Mouse (Mus musculus): ENCODE measurements at regions not wholly inside any gene's neighbourhood (a gene's known extent, or its start where the extent isn't known, plus 50 kb on each side); places are given as distances from the start of the nearest gene placed in this dataset.

DNA sequence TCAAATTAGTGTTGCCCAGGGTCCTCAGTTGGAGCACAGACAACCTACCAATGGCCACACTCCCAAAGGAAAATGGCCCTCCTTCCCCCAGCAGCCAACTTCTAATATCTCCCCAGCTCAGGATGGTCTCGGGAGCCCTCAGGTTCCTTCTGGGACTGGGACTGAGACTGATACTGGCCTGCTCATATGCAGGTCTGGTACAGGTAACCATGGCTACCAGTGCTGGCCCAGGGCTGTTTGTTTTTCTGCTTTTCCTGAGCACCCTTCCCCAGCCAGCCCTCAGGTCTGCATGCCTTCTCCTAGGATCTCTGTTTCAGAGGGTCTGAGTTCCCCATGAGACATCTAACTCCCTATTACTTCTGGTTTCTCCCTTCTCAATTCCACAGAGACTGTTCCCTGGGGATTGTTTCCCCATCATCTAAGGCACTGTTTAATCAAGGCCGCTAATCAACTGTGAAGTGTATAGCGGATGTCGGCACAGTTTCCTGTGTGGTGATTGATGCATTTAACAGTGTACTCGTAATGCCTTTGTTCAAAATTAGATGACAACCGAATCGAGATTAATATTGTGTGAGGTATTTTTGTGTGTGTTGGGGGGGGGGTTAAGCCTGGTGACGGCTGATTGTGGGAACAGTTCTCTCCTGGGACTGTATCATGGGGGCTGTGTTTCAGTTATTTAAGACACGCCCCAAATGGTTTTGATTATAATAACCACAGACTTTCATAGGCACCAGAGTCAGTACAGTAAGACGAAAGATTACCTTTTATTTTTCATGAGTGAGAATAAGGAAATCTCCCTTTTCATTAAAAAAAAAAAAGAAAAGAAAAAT is 120.8 kb upstream of the Lmcd1 start:
- no peak for DNase-seq

- no peak for DNase-seq
Measured at GRCm38 (mm10) chr6:112167487-112167886, 106.1 kb upstream of the Lmcd1 start.

DNA sequence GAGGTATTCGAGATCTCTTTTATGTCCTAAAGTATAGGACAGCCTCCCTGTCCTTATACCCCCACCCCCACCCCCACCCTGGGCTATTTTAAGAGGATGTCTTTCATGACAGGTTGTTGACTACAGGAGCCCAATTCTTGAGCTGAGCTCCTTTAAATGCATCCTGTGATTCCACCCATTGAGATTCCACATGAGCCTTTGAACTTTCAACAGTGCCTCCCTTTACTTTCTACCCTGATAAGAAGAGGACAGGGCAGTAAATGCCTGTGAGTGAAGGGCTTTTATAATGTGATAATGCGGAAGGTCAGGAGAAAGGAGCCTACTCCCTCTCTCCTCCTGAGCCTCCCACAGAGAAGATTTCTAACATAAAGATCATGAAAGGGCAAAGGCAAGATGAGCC is 97.2 kb upstream of the Lmcd1 start:
- DNase-seq = no peak

GRCm38 (mm10) chr6:112187636-112188035 is 85.9 kb upstream of the Lmcd1 start:
- DNase-seq = peak; percentile 23

DNA sequence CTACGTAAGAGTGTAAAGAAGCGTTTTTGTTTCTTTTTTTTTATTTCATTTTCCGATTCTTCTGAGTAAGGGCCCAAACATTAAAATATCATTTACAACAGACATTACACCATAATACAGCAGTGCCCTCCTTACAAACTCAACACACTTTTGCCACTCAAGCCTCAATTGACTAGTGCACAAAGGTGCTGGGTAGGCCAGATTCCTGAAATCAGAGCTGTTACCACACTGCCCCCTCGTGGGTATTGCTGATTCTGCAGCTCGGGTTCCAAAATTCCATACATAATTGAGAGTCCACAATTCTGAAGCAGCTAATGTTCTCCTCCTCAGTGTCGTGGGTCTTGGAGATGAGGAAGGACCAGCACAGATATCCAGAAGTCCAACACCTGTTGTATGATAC is 82.5 kb upstream of the Lmcd1 start:
- no peak for DNase-seq

GRCm38 (mm10) chr6:112197445-112197844 is 76.1 kb upstream of the Lmcd1 start:
- peak; percentile 97 for DNase-seq

DNA sequence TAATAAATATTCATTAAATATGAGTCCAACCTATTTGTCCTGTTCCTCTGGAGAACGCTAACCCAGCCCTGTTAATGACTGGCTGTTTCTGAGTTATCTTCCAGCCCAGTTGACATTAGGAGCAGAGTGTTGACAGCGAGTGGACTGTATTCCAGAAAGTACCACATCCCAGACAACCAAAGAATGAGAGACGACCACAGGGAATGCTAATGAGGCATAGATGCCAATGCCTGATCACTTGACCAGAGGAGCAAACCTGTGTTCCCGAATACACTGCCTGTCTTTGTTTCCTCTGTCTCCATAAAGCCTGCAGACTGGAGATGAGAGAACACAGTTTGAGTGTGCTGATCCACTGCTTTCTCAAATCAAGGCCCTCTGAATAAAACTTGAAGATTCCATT is 74.3 kb upstream of the Lmcd1 start:
- no peak for DNase-seq

- no peak for DNase-seq
Measured at GRCm38 (mm10) chr6:112202120-112202519, 71.4 kb upstream of the Lmcd1 start.

- no peak for DNase-seq
Measured at GRCm38 (mm10) chr6:112203321-112203720, 70.2 kb upstream of the Lmcd1 start.

GRCm38 (mm10) chr6:112204956-112205355 is 68.6 kb upstream of the Lmcd1 start:
- no peak for DNase-seq

- DNase-seq = no peak
Measured at GRCm38 (mm10) chr6:112205420-112205995, 68.0 kb upstream of the Lmcd1 start.

DNA sequence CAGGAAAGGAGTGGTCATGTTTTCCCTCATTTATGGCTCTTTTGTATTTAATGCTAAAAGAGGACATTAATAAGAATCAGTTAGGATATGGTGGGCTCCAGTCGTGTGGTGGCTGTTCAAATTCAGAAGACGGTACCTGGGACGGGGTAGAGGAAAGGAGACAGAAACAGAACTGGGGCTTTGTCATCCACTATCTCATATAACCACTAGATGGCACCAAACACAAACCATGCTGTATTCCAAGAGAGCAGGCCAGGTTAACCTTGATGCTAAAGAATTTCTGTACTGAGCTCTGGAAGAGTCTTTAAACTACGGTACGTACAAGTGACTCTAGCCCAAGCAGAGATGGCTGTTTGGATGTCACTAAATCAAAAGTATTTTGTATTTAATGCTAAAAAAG is 66.3 kb upstream of the Lmcd1 start:
- peak; percentile 74 for DNase-seq

DNA sequence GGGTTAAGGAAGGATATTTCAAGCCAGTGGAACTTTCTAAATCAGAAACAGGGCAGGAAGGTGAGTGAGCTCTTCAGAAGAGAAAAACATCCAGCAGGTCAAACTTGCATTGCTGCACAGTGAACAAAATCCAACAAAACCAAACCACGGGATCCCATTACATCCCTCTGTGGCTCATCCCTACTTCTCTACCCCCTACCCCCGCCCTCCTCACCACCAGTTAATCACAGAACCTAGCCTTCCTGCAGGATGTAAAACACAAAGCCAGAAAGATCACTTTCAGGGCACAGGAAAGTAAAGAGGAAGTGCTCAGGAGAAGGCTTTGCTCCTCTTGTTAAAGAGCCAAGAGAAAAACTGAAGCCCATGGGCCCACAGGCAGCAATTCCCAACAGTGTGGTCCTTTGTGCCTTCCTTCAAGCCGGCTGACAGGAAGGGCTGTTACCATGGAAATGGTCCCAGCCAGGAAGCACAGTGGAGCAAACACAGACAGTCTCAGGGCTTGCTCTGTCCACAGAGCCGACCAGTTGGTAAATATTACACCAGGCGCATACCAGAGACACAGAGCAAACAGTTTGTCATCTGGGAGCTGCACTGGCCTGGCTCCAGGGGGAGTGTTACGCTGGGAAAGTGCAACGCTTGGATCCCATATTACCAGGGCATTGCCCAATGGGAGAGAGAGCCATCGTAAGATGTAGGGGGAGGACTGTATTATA is 63.2 kb upstream of the Lmcd1 start:
- peak; percentile 99 for DNase-seq

DNA sequence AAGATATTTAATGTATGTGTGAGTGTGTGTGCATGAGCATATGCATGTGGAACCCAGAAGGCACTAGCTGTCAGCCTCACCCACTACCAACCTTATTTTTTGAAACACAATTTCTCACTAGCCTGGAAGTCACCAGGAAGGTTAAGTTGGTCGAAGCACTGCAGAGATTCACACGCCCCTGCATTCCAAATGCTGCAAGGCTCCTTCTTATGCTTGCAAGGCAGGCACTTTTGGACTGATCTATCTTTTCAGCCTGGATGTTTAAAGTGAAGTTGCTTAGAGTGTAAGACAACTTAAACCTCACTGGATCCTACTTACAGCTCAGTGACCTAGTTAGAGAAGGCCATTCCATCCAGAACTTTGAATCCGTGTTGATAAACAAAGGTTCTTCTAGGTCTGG is 56.7 kb upstream of the Lmcd1 start:
- peak; percentile 64 for DNase-seq

- no peak for DNase-seq
Measured at GRCm38 (mm10) chr6:112218248-112218647, 55.3 kb upstream of the Lmcd1 start.

- DNase-seq = no peak
Measured at GRCm38 (mm10) chr6:112219641-112220040, 53.9 kb upstream of the Lmcd1 start.

DNA sequence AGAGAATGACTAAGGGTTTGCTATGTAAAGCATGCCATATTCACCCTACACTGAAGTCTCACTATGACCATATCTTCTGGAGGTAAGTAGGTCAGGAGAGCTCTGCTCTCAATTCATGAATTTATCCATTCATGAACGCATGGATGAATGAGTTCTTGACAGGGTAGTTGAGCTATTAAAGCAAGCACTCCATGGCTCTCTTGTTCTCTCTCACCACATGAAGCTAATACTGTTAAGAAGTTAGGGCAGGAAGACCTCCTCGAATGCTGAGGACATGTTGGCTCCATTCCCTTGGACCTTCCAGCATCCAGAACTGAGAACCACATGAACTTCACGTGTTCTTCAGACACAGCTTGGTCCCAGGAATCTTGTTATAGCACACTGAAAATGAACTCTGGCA is 53.4 kb upstream of the Lmcd1 start:
- DNase-seq = no peak

DNA sequence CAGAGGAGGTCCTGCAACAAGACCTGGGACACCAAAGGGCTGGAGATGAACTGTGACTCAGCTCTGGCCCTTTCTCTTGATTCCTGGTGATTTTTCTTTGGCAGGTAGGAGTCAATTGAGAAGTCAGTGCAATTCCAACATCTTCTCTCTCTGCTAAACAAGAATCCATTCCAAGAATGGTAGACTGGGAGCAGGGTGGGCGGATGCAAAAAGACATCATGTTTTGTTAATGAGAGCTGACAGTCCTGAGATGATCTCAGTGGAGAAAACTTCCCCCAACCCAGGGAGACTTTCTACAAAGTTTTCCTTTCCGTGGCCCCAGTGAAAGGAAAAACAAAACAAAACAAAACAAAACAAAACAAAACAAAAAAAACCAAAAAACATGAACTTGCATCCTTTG is 52.2 kb upstream of the Lmcd1 start:
- no peak for DNase-seq

DNA sequence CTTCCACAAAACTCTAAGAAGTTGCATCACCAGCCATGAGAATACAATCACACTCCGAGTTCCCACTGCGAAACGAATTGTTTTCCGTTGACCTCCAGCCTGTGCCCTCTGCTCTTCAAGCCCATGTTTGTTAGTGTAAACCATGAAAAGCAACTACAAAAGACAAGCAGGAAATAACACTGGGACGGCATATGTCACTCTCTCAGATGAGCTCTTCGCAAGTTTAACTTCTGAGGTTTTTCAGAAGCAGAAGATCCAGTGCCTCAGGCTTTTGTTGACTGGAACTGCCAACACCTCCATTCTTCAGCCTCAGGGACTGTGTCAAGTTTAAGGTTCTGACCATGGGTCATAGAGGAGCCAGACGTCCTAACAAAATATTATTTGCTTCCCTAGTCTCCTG is 50.2 kb upstream of the Lmcd1 start:
- peak; percentile 4 for DNase-seq

Measured in heart, adult 11 months (tissue).